Mouse (Mus musculus) layer of hippocampus, adult 9-10 months (tissue): ENCODE data around the gene Rpn2.

Experiments
- DNase-seq: peaks from one replicate; pipeline ENCODE4 v3.0.0; 2022; ENCODE audit warnings: low spot score

The Rpn2 gene

DNA sequence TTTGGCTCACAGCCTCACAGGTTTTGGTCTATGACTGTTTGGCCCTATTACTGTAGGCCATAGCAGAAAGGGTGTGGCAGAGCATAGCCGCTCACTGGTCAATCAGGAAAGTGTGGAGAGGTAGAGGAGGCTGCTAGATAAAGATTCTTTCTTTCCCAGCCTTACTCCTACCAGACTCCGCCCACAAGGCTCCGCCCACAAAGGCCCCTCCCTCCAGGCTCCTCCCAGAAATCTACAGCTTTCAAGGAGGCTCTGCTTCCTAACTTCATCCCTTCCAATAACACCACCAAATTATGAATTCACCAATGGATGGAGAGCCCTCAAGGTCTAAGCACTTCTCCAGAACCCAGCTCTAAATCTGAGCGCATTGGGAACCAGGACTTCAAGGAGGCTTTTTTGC is 74.4 kb downstream of the Rpn2 start:
- DNase-seq, result no peak

DNA sequence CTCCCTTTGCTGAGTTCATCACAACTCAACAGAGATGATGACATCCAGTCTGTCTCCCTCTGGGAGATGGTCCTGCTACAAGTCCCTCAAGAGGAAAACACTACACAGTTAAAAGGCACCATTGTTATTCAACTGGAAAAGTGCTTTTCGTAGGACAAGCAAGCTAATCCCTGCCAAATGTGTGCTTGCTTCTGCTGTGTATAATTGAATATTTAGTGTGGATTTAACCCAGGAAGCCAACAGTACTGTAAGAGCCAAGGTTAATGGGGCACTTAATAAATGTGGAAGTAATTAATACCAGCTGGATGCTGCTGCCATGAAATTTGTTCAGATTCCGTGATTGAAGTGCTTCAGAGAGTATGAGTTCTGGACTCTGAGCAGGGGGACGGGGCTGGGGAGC is 75.3 kb downstream of the Rpn2 start:
- no peak for DNase-seq

DNA sequence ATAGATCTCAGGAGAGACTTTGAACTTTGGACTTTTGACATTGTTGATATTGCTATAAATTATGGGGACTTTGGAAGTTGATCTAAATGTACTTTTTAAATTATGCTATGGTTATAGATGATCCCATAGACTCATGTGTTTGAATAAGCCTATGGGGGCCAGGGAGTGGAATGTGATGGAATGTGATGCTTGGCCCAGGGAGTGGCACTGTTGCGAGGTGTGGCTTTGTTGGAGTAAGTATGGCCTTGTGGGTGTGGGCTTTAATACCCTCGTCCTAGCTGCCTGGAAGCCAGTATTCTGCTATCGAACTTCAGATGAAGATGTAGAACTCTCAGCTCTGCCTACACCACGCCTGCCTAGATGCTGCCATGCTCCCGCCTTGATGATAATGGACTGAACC is 81.2 kb downstream of the Rpn2 start:
- DNase-seq, result no peak

DNA sequence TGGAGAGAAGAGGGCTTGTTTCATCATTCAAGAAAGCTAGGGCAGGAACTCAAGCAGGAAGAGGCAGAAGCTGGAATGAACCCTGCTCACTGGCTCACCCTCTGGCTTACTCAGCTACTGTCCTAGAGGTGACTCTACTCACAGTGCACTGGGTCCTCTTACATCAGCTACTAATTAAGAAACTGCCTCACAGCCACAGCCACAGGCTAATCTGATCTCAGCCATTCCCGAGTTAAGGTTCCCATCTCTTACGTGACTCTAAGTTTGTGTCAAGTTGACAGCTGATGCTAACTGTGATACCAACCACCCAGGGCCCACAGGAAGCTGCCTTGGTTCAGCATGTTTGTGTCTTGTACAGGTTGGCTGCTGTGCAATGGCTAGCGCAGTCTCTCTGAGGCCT is 84.2 kb downstream of the Rpn2 start:
- no peak for DNase-seq

DNA sequence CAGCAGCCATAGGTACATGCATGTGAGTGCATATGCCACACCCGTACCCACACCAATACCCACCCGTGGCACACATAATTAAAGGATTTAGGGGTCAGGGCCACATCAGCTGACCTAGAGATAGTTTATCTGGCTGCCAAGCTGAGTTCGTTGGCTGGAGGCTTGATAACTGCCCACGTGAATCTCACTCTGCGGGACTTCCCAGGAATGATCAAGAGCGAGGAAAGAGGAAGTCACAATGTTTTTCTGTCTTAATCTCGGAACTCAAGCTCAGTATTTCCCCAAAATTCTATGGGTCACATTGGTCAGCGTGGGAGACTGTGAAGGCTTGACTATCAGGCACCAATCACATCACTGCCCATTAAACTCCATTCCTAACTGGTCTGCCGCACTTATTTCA is 87.9 kb downstream of the Rpn2 start:
- DNase-seq, result no peak

DNA sequence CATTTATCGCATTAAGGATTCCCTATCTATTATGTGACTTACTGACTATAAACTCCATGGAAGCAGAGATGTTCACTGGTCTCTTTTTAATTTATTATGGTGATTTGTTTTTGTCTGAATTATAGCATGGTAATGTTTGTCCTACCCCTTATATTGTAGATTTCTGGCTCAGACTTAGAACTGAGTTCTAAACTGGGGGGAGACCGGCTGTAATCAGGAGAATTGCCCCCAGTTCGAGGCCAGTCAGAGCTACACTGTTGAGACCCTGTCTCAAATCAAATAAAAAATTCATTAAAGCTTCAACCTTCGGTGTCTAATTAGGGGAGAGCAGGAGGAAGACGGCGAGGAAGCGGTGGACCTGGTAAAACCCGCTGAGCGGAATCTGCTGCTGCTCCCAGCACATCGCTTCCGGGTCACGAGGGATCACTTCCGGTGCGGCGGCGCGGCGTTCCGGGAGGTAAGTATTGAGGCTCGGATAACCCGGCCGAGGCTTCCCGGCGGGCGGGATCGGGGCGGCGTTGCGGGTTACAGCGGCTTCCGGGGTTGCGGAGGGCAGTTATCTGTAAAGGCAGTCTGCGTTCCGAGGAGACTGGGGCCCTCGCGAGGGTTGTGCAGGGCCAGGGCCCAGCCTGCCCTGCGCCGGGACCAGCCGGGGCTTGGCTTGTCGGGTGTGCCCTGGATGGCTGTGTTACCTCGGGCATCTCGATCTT is 88.5 kb downstream of the Rpn2 start, which contains the start of gene Manbal:
Gene Manbal (plus strand): TSS at position 411 of the 710 bp plus-strand sequence.
- DNase-seq, result peak; percentile 86

DNA sequence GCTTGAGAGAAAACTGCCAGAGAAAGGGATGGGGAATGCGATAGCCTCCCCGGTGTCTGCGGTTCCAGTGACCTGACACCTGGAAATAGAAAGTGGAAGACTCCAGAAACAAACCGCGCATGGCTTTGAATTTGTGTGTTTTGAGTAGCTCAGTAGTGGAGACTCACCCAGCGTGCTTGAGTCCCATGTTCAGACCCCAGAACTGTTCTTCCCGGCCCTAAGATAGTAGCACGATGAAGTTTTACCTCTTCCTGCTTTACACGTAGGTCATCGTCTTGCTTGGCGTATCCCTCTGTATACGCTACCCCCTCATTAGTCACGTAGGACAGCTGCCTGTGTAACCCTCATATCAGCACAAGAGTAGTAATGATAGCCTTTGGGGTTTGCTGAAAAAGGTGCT is 89.2 kb downstream of the Rpn2 start:
- DNase-seq, result no peak

DNA sequence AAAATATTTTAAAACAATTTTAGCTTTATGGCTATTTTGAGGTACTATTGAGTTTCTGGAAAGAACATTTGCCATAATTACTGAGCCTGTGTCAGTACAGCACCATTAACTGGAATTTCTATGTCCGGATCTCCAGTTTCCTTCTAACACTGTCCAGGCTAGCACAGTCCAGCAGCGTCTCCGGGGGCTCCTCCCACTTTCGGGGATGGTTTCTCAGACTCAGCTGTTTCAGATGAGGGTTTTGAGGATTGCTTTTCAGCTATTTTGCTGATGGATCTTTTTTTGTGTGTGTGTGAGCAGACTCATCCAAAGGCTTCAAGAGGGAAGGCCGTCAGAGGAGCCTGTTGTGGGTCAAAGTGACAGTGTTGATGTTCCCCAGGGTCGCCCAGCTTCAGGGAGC is 92.9 kb downstream of the Rpn2 start:
- no peak for DNase-seq

DNA sequence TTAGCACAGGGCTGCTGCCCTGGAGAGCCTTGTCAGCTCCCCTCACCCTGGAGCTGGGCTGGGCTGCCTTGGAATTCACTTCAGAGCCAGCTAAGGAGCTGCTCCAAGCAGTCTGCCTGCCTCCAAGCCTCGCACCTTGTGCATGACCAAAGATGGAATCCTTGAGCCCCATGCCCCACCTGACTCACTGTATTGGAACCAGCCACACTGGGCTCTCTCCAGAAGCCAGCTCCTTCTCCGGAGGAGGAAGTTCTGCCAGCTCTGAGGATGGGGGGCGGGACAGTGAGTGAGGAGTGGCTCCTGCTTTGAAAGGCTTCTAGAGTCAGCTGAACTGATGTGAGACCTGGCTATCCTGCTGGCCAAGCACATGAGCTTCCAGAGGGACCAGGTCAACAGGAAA is 94.9 kb downstream of the Rpn2 start:
- no peak for DNase-seq

DNA sequence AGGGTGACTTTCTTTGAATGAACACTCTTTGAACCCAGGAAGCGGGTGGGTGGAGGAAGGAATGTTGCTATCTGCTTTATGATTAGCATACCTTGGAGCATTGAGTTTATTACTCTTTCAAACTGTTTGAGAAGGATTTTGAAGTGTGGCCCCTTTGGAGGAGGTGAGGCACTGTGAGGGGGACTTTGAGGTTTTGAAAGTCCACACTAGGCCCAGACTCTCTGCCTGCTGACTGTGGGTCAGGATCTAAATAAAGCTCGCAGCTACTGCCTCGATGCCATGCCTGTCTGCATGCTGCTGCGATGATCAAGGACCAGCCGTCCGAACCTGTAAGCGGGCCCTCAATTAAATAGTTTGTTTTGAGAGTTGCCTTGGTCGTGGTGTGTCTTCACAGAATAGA is 96.2 kb downstream of the Rpn2 start:
- DNase-seq, result no peak
